In genomic region chr14:46436471-46437090, GRCm38 (mm10) we compare ENCODE assay signal across 10 mouse cellular contexts. TPM values are rescaled to one million over a fixed set of nuclear protein-coding genes. Genes with fewer than 3 reads are reported as not detected.
A peak's percentile ranks its signal among the peaks of the same experiment; 100 is the strongest.
DNase-seq lines count a peak whose midpoint lies in the region; ATAC-seq and TF ChIP-seq lines count a peak whose summit lies in the region.
"Had no signal": no experiment of that assay in that cellular context is flagged by ENCODE, and none has a peak within 500 bp of the region (broad histone marks: within the 10 kb centered on the region; RNA-seq: fewer than 3 reads in every experiment).

No protein-coding gene starts in this region.

- no peak overlapping the region for H3K4me3 ChIP-seq in kidney, postnatal 0 days (replicated peaks; ENCODE audit: low read depth, low read length)
- H3K4me3 ChIP-seq in embryonic facial prominence, embryonic 15.5 days (replicated peaks) = no peak overlapping the region
- H3K4me3 ChIP-seq: megakaryocyte, embryonic 14.5 days had no signal

- peak; percentile 93 for DNase-seq in kidney, postnatal 0 days (ENCODE audit: low spot score)
- DNase-seq in kidney, postnatal 25 days = no peak
- DNase-seq in embryo, embryonic 10.5 days (ENCODE audit: low spot score) = peak; percentile 54
- peak; percentile 23 to 55 for DNase-seq in lung, postnatal 4 days
- DNase-seq in frontal cortex, postnatal 36 days (ENCODE audit: low spot score in 2 of 2) = no peak
- no peak for DNase-seq in cerebellum, adult 9-10 months
- DNase-seq: gastrocnemius, postnatal 36 days had no signal

- TF ChIP-seq CTCF in kidney, postnatal 0 days (IDR thresholded peaks at IDR 0.05; ENCODE audit: low read depth) = no peak

- no peak overlapping the region for H3K9ac ChIP-seq in kidney, postnatal 0 days (ENCODE audit: low read depth, low read length)
- H3K9ac ChIP-seq in embryonic facial prominence, embryonic 15.5 days = no peak overlapping the region

- no peaks in the 10 kb centered on the region for H3K36me3 ChIP-seq in kidney, postnatal 0 days (ENCODE audit: insufficient read depth, low read length)
- no peaks in the 10 kb centered on the region for H3K36me3 ChIP-seq in embryonic facial prominence, embryonic 15.5 days

- no peaks in the 10 kb centered on the region for H3K27me3 ChIP-seq in kidney, postnatal 0 days (ENCODE audit: insufficient read depth, low read length)
- no peaks in the 10 kb centered on the region for H3K27me3 ChIP-seq in embryonic facial prominence, embryonic 15.5 days
- H3K27me3 ChIP-seq: megakaryocyte, embryonic 14.5 days had no signal

- peaks cover 4% of the 10 kb centered on the region; the same call in 1 of the 2 replicates for H3K4me1 ChIP-seq in kidney, postnatal 0 days (replicated peaks; ENCODE audit: insufficient read depth, low read length)
- H3K4me1 ChIP-seq in embryonic facial prominence, embryonic 15.5 days = peaks cover 13% of the 10 kb centered on the region
- H3K4me1 ChIP-seq: megakaryocyte, embryonic 14.5 days had no signal

- 4% methylated on average over 9 of the region's 9 CpGs for WGBS in kidney, postnatal 0 days
- 5% methylated on average over 9 of the region's 9 CpGs for WGBS in embryonic facial prominence, embryonic 15.5 days

- ATAC-seq in kidney, postnatal 0 days (replicated peaks; ENCODE audit: low FRiP score, low read depth) = peak; percentile 71; the same call in 1 of the 2 replicates
- ATAC-seq in embryonic facial prominence, embryonic 15.5 days (ENCODE audit: insufficient number of reproducible peaks, low FRiP score, low TSS enrichment, low read depth) = no peak

- peak overlapping the region; percentile 18; the same call in 1 of the 2 replicates for H3K4me2 ChIP-seq in kidney, postnatal 0 days (ENCODE audit: low read length)
- peak overlapping the region; percentile 24 for H3K4me2 ChIP-seq in embryonic facial prominence, embryonic 15.5 days (replicated peaks)

- no peaks in the 10 kb centered on the region for H3K9me3 ChIP-seq in kidney, postnatal 0 days (replicated peaks; ENCODE audit: low read length)
- H3K9me3 ChIP-seq in embryonic facial prominence, embryonic 15.5 days (replicated peaks) = no peaks in the 10 kb centered on the region
- H3K9me3 ChIP-seq: megakaryocyte, embryonic 14.5 days had no signal

- peak overlapping the region; percentile 48 for H3K27ac ChIP-seq in kidney, postnatal 0 days
- no peak overlapping the region; the same call in 1 of the 2 replicates for H3K27ac ChIP-seq in embryonic facial prominence, embryonic 15.5 days (replicated peaks)

RNA-seq across cellular contexts. Expression of gene Bmp4, which starts 46.1 kb away (rescaled TPM):
- polyA plus RNA-seq in kidney, postnatal 0 days (2015; fragmentation: Nextera tagmentation; extraction: Ambion mirVana) = 21.3 and 24.1 TPM in 2 replicates
- polyA plus RNA-seq in embryonic facial prominence, embryonic 15.5 days (2015; fragmentation: Nextera tagmentation; extraction: Ambion mirVana) = 40.1 and 42.7 TPM in 2 replicates

RNA-seq across cellular contexts. Expression of gene Gm15217, which starts 57.4 kb away (rescaled TPM):
- polyA plus RNA-seq in kidney, postnatal 0 days (2015; fragmentation: Nextera tagmentation; extraction: Ambion mirVana) = 4.5 and 6.4 TPM in 2 replicates
- polyA plus RNA-seq in embryonic facial prominence, embryonic 15.5 days (2015; fragmentation: Nextera tagmentation; extraction: Ambion mirVana) = not detected in 2 replicates
- polyA plus RNA-seq: cortical plate, adult 2 months had no signal

Comparison
In these comparisons a context has a peak if more than half of its experiments do, and no peak if none do; other contexts are left out.
1. DNase-seq: peak in kidney, postnatal 0 days (single experiment), embryo, embryonic 10.5 days (single experiment) and lung, postnatal 4 days (2 of 2); none in kidney, postnatal 25 days (0 of 2), frontal cortex, postnatal 36 days (0 of 2) and cerebellum, adult 9-10 months (single experiment).